Mouse (Mus musculus): Measurements from ENCODE around the gene Plxnc1. TPM values are rescaled to one million over a fixed set of nuclear protein-coding genes. Genes with fewer than 3 reads are reported as not detected.

Plxnc1 gene
- polyA plus RNA-seq, 2 experiments = 2.0 to 2.1 TPM

GRCm38 (mm10) chr10:94985103-94985502 lies 40.5 kb upstream of the Plxnc1 start:
- Histone ChIP-seq H3K9me3 (ENCODE audit: control insufficient read depth, low read length) (no peaks in the 10 kb centered on the region), H3K9ac (replicated peaks) (no peak overlapping the region), H3K27ac (no peak overlapping the region), H3K36me3 (replicated peaks; ENCODE audit: control insufficient read depth, insufficient read depth, low read depth) (no peaks in the 10 kb centered on the region), H3K4me2 (ENCODE audit: low read depth) (no peak overlapping the region), H3K27me3 (ENCODE audit: control insufficient read depth, insufficient read depth, low read length) (no peaks in the 10 kb centered on the region), H3K4me3 (ENCODE audit: insufficient read depth in 1 of 2, low read depth in 2 of 2, low read length in 2 of 2) (no peak overlapping the region), H3K4me1 (replicated peaks; ENCODE audit: control insufficient read depth in 2 of 2, insufficient read depth in 2 of 2, low read length in 1 of 2) (no peaks in the 10 kb centered on the region)
- WGBS (ENCODE audit: insufficient replicate concordance) = 26% methylated on average over 1 of the region's 1 CpGs
- ATAC-seq (ENCODE audit: insufficient read depth) (no peak), DNase-seq (ENCODE audit: low read depth in 3 of 3, low spot score in 3 of 3) (no peak)
- TF ChIP-seq CTCF (IDR thresholded peaks at IDR 0.05; ENCODE audit: low read depth) (no peak), EP300 (IDR thresholded peaks at IDR 0.05; ENCODE audit: low read depth) (no peak)

GRCm38 (mm10) chr10:94982528-94982927 lies 37.9 kb upstream of the Plxnc1 start:
- H3K4me3 ChIP-seq (ENCODE audit: insufficient read depth in 1 of 2, low read depth in 2 of 2, low read length in 2 of 2) = no peak overlapping the region
- 68% methylated on average over 8 of the region's 8 CpGs for WGBS (ENCODE audit: insufficient replicate concordance)
- no peak for ATAC-seq (ENCODE audit: insufficient read depth)
- no peaks in the 10 kb centered on the region for H3K9me3 ChIP-seq (ENCODE audit: control insufficient read depth, low read length)
- H3K9ac ChIP-seq (replicated peaks) = no peak overlapping the region
- no peak overlapping the region for H3K27ac ChIP-seq
- no peaks in the 10 kb centered on the region for H3K4me1 ChIP-seq (replicated peaks; ENCODE audit: control insufficient read depth in 2 of 2, insufficient read depth in 2 of 2, low read length in 1 of 2)
- H3K4me2 ChIP-seq (ENCODE audit: low read depth) = no peak overlapping the region
- no peaks in the 10 kb centered on the region for H3K36me3 ChIP-seq (replicated peaks; ENCODE audit: control insufficient read depth, insufficient read depth, low read depth)
- H3K27me3 ChIP-seq (ENCODE audit: control insufficient read depth, insufficient read depth, low read length) = no peaks in the 10 kb centered on the region
- TF ChIP-seq EP300 (IDR thresholded peaks at IDR 0.05; ENCODE audit: low read depth) (no peak), CTCF (IDR thresholded peaks at IDR 0.05; ENCODE audit: low read depth) (no peak)
- DNase-seq (ENCODE audit: low read depth in 3 of 3, low spot score in 3 of 3) = no peak

GRCm38 (mm10) chr10:94981466-94982138 lies 37.0 kb upstream of the Plxnc1 start:
- no peaks in the 10 kb centered on the region for H3K36me3 ChIP-seq (replicated peaks; ENCODE audit: control insufficient read depth, insufficient read depth, low read depth)
- H3K4me3 ChIP-seq (ENCODE audit: insufficient read depth in 1 of 2, low read depth in 2 of 2, low read length in 2 of 2) = no peak overlapping the region
- no peaks in the 10 kb centered on the region for H3K27me3 ChIP-seq (ENCODE audit: control insufficient read depth, insufficient read depth, low read length)
- H3K27ac ChIP-seq = no peak overlapping the region
- no peak overlapping the region for H3K9ac ChIP-seq (replicated peaks)
- TF ChIP-seq EP300 (IDR thresholded peaks at IDR 0.05; ENCODE audit: low read depth) (no peak), CTCF (IDR thresholded peaks at IDR 0.05; ENCODE audit: low read depth) (no peak)
- H3K4me1 ChIP-seq (replicated peaks; ENCODE audit: control insufficient read depth in 2 of 2, insufficient read depth in 2 of 2, low read length in 1 of 2) = no peaks in the 10 kb centered on the region
- H3K9me3 ChIP-seq (ENCODE audit: control insufficient read depth, low read length) = no peaks in the 10 kb centered on the region
- ATAC-seq (ENCODE audit: insufficient read depth) = no peak
- no peak for DNase-seq (ENCODE audit: low read depth in 3 of 3, low spot score in 3 of 3)
- 54% methylated on average over 12 of the region's 12 CpGs for WGBS (ENCODE audit: insufficient replicate concordance)
- no peak overlapping the region for H3K4me2 ChIP-seq (ENCODE audit: low read depth)

GRCm38 (mm10) chr10:94978265-94978822 lies 33.7 kb upstream of the Plxnc1 start:
- H3K9me3 ChIP-seq (ENCODE audit: control insufficient read depth, low read length) = no peaks in the 10 kb centered on the region
- H3K9ac ChIP-seq (replicated peaks) = no peak overlapping the region
- no peaks in the 10 kb centered on the region for H3K36me3 ChIP-seq (replicated peaks; ENCODE audit: control insufficient read depth, insufficient read depth, low read depth)
- H3K4me1 ChIP-seq (replicated peaks; ENCODE audit: control insufficient read depth in 2 of 2, insufficient read depth in 2 of 2, low read length in 1 of 2) = no peaks in the 10 kb centered on the region
- no peak overlapping the region for H3K4me2 ChIP-seq (ENCODE audit: low read depth)
- H3K4me3 ChIP-seq (ENCODE audit: insufficient read depth in 1 of 2, low read depth in 2 of 2, low read length in 2 of 2) = no peak overlapping the region
- 62% methylated on average over 5 of the region's 5 CpGs for WGBS (ENCODE audit: insufficient replicate concordance)
- DNase-seq (ENCODE audit: low read depth in 3 of 3, low spot score in 3 of 3) (no peak), ATAC-seq (ENCODE audit: insufficient read depth) (no peak)
- no peak overlapping the region for H3K27ac ChIP-seq
- TF ChIP-seq EP300 (IDR thresholded peaks at IDR 0.05; ENCODE audit: low read depth) (no peak), CTCF (IDR thresholded peaks at IDR 0.05; ENCODE audit: low read depth) (no peak)
- no peaks in the 10 kb centered on the region for H3K27me3 ChIP-seq (ENCODE audit: control insufficient read depth, insufficient read depth, low read length)

GRCm38 (mm10) chr10:94976329-94976728 lies 31.7 kb upstream of the Plxnc1 start:
- H3K4me2 ChIP-seq (ENCODE audit: low read depth) = no peak overlapping the region
- DNase-seq (ENCODE audit: low read depth in 3 of 3, low spot score in 3 of 3) (no peak), ATAC-seq (ENCODE audit: insufficient read depth) (no peak)
- 41% methylated on average over 5 of the region's 5 CpGs for WGBS (ENCODE audit: insufficient replicate concordance)
- H3K36me3 ChIP-seq (replicated peaks; ENCODE audit: control insufficient read depth, insufficient read depth, low read depth) = no peaks in the 10 kb centered on the region
- H3K4me3 ChIP-seq (ENCODE audit: insufficient read depth in 1 of 2, low read depth in 2 of 2, low read length in 2 of 2) = no peak overlapping the region
- H3K27ac ChIP-seq = no peak overlapping the region
- TF ChIP-seq EP300 (IDR thresholded peaks at IDR 0.05; ENCODE audit: low read depth) (no peak), CTCF (IDR thresholded peaks at IDR 0.05; ENCODE audit: low read depth) (peak; percentile 74)
- no peak overlapping the region for H3K9ac ChIP-seq (replicated peaks)
- H3K27me3 ChIP-seq (ENCODE audit: control insufficient read depth, insufficient read depth, low read length) = no peaks in the 10 kb centered on the region
- H3K9me3 ChIP-seq (ENCODE audit: control insufficient read depth, low read length) = no peaks in the 10 kb centered on the region
- H3K4me1 ChIP-seq (replicated peaks; ENCODE audit: control insufficient read depth in 2 of 2, insufficient read depth in 2 of 2, low read length in 1 of 2) = no peaks in the 10 kb centered on the region

Measured in liver, embryonic 14.5 days (tissue).